Mouse (Mus musculus): ENCODE data around the gene Bin2. TPM values are rescaled to one million over a fixed set of nuclear protein-coding genes. Genes with fewer than 3 reads are reported as not detected.
A peak's percentile ranks its signal among the peaks of the same experiment; 100 is the strongest.
"Not testable (repeated sequence)": the region's sequence is repeated elsewhere in the genome, so short reads cannot be mapped to it uniquely, and the experiment has no call there.

Bin2 gene
- polyA plus RNA-seq, 1 experiment from 2014 or later = 3.2 TPM

- WGBS = under 1% methylated on average over 19 of the region's 19 CpGs
Observed at GRCm38 (mm10) chr15:100616221-100616620, 53.1 kb downstream of the Bin2 start.

DNA sequence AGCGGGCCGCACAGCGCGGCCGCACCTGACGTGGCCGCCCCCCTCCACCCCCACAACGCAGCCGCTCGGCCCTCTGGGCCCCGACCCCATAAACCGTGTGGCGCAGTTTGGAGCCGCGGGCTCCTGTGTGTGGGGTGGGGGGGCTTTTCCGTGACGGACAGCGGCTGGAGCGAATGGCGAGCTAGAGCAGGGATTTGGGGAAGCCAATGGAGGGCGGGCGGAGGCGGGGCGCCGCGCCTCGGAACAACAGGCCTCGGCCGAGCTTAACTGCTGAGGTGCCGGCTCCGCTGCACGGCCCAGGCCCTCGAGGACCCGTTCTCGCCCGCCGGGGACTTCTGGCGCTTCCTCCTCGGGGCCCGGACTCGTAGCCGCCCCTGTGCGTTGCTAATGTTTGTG is 53.5 kb downstream of the Bin2 start:
- Histone ChIP-seq H3K4me1 (peaks cover 23% of the 10 kb centered on the region), H3K4me2 (peak overlapping the region; percentile 85), H3K27me3 (replicated peaks) (no peaks in the 10 kb centered on the region), H3K27ac (replicated peaks) (peak overlapping the region; percentile 98), H3K36me3 (peaks cover 38% of the 10 kb centered on the region), H3K4me3 (peak overlapping the region; percentile 86), H3K9me3 (no peaks in the 10 kb centered on the region), H3K9ac (peak overlapping the region; percentile 92)
- peak; percentile 65 for ATAC-seq (ENCODE audit: extremely low read depth, insufficient number of reproducible peaks, low FRiP score, low TSS enrichment)
- WGBS = under 1% methylated on average over 29 of the region's 43 CpGs

More at GRCm38 (mm10) chr15:100616221-100616620, 53.1 kb downstream of the Bin2 start:
- no peak for ATAC-seq (ENCODE audit: extremely low read depth, insufficient number of reproducible peaks, low FRiP score, low TSS enrichment)
- peak overlapping the region; percentile 86 for H3K4me3 ChIP-seq
- peak overlapping the region; percentile 98 for H3K27ac ChIP-seq (replicated peaks)
- H3K27me3 ChIP-seq (replicated peaks) = no peaks in the 10 kb centered on the region
- H3K4me1 ChIP-seq = peaks cover 23% of the 10 kb centered on the region
- H3K9me3 ChIP-seq = no peaks in the 10 kb centered on the region
- H3K36me3 ChIP-seq = peaks cover 41% of the 10 kb centered on the region
- peak overlapping the region; percentile 92 for H3K9ac ChIP-seq
- peak overlapping the region; percentile 85 for H3K4me2 ChIP-seq

GRCm38 (mm10) chr15:100614996-100615824 is 54.1 kb downstream of the Bin2 start, which contains the start of gene Dazap2:
Dazap2 (plus strand) TSS chr15:100615349.
- peak within 1 kb of the TSS; percentile 86 for H3K4me3 ChIP-seq
- peaks cover 32% of the 10 kb centered on the region for H3K36me3 ChIP-seq
- H3K9me3 ChIP-seq = no peaks in the 10 kb centered on the region
- peak; percentile 85 for ATAC-seq (ENCODE audit: extremely low read depth, insufficient number of reproducible peaks, low FRiP score, low TSS enrichment)
- under 1% methylated on average over 93 of the region's 99 CpGs for WGBS
- H3K9ac ChIP-seq = peak within 1 kb of the TSS; percentile 92
- H3K4me2 ChIP-seq = peak within 1 kb of the TSS; percentile 85
- H3K4me1 ChIP-seq = peaks cover 23% of the 10 kb centered on the region
- H3K27me3 ChIP-seq (replicated peaks) = no peaks in the 10 kb centered on the region
- H3K27ac ChIP-seq (replicated peaks) = peak within 1 kb of the TSS; percentile 98

DNA sequence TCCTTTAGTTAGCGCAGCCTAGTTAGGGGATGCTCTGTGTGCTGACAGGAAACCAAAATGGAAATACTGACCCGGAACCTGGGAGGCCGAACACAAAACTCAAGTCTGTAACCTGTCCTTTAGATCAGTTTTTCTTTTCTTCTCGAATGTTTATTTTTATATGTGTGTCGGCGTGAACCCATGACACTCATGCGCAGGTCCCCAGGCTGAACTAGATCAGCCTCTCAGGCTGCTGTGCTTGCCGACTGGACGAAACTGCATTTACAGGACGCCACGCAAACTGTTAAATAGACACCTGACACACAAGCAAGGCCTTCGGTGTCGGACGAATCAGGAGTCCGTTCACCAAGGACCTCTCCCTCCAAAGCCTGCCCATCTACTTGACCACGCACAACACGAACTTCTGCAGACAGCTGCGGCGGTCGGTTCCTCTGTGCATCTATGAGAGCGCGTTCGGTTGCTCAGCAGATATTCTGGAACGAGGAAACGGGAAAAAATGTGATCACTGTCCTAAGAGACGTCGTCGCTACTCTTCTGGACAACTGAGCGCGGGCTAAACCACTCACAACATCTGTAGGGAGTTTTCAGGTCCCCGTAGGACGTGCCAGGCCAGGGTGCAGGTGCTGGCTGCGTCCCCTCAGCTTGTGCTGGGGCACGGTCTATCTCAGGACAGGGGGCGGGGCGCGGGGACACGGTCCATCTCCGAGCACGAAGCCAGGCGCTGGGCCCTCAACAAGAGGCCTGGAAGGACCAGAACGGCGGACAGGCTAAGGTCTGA is 54.9 kb downstream of the Bin2 start:
- Histone ChIP-seq H3K4me2 (peak overlapping the region; percentile 78), H3K4me3 (peak overlapping the region; percentile 86), H3K27me3 (replicated peaks) (peaks cover 7% of the 10 kb centered on the region; the same call in 1 of the 2 replicates), H3K9ac (peak overlapping the region; percentile 77), H3K4me1 (peaks cover 23% of the 10 kb centered on the region), H3K36me3 (peaks cover 24% of the 10 kb centered on the region), H3K9me3 (no peaks in the 10 kb centered on the region), H3K27ac (replicated peaks) (peak overlapping the region; percentile 98)
- ATAC-seq (ENCODE audit: extremely low read depth, insufficient number of reproducible peaks, low FRiP score, low TSS enrichment) = peak; percentile 24
- 11% methylated on average over 43 of the region's 43 CpGs for WGBS

- Histone ChIP-seq H3K27ac (replicated peaks) (no peak overlapping the region), H3K4me3 (peak overlapping the region; percentile 39), H3K9ac (peak overlapping the region; percentile 60), H3K36me3 (peaks cover 16% of the 10 kb centered on the region), H3K4me2 (peak overlapping the region; percentile 78), H3K4me1 (peaks cover 23% of the 10 kb centered on the region), H3K9me3 (no peaks in the 10 kb centered on the region), H3K27me3 (replicated peaks) (peaks cover 11% of the 10 kb centered on the region; the same call in 1 of the 2 replicates)
- ATAC-seq (ENCODE audit: extremely low read depth, insufficient number of reproducible peaks, low FRiP score, low TSS enrichment) = no peak
- WGBS = 9% methylated on average over 16 of the region's 16 CpGs
Observed at GRCm38 (mm10) chr15:100613584-100613983, 55.8 kb downstream of the Bin2 start.

DNA sequence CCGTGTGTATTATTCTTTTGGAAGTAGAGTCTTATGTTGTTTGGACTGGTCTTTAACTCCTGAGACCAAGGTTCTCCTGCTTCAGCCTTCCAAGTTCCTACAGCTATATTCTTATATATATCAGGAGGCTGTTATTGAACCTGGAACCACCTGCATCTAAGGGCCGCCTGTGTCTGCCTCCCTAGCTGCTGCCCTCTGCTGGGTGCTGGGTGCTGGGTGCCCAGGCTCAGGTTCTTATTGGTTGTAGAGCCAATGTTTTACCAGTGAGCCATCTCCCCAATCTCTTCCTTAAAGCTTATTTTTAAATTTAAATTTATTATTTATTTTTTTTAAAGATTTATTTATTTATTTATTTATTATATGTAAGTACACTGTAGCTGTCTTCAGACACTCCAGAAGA is 56.9 kb downstream of the Bin2 start:
- H3K4me3 ChIP-seq = no peak overlapping the region
- no peak overlapping the region for H3K27ac ChIP-seq (replicated peaks)
- H3K9ac ChIP-seq = no peak overlapping the region
- H3K4me2 ChIP-seq = no peak overlapping the region
- no peaks in the 10 kb centered on the region for H3K9me3 ChIP-seq
- no peak for ATAC-seq (ENCODE audit: extremely low read depth, insufficient number of reproducible peaks, low FRiP score, low TSS enrichment)
- H3K4me1 ChIP-seq = peaks cover 23% of the 10 kb centered on the region
- WGBS = 67% methylated on average over 2 of the region's 2 CpGs
- H3K27me3 ChIP-seq (replicated peaks) = peaks cover 14% of the 10 kb centered on the region; the same call in 1 of the 2 replicates
- H3K36me3 ChIP-seq = peaks cover 4% of the 10 kb centered on the region

DNA sequence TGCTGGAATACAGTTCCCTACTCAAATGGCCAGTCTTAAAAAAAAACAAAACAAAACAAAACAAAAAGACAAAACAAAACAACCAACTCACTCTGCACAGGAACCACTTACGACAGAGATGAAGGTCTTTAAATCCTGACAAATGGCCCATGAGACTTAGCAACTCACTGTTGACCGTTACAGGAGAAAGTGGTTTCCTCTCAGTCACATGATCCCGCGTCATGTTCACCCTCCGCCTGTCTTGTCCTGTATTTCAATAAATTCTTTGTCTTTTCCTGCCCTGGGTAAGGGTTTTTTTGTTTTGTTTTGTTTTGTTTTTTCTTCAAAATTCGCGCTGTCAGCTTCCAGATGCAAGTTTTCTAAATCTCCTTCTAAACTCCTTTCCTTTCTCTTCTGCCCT is 57.4 kb downstream of the Bin2 start:
- Histone ChIP-seq H3K9me3 (no peaks in the 10 kb centered on the region), H3K27me3 (replicated peaks) (peaks cover 14% of the 10 kb centered on the region; the same call in 1 of the 2 replicates), H3K27ac (replicated peaks) (no peak overlapping the region), H3K36me3 (peaks cover under 1% of the 10 kb centered on the region; the same call in 1 of the 2 replicates), H3K9ac (no peak overlapping the region), H3K4me1 (peaks cover 21% of the 10 kb centered on the region), H3K4me3 (no peak overlapping the region), H3K4me2 (no peak overlapping the region)
- 78% methylated on average over 7 of the region's 7 CpGs for WGBS
- ATAC-seq (ENCODE audit: extremely low read depth, insufficient number of reproducible peaks, low FRiP score, low TSS enrichment) = no peak

- not testable (repeated sequence) for H3K36me3 ChIP-seq; H3K4me2 ChIP-seq; H3K4me3 ChIP-seq; H3K27ac ChIP-seq (replicated peaks); H3K9me3 ChIP-seq; H3K9ac ChIP-seq; ATAC-seq (ENCODE audit: extremely low read depth, insufficient number of reproducible peaks, low FRiP score, low TSS enrichment); H3K4me1 ChIP-seq
- 80% methylated on average over 8 of the region's 8 CpGs for WGBS
- peaks cover 34% of the 10 kb centered on the region for H3K27me3 ChIP-seq (replicated peaks)
Observed at GRCm38 (mm10) chr15:100606677-100607076, 62.7 kb downstream of the Bin2 start.

GRCm38 (mm10) chr15:100601669-100602068 is 67.7 kb downstream of the Bin2 start:
- Histone ChIP-seq H3K4me1 (peaks cover 26% of the 10 kb centered on the region), H3K27ac (replicated peaks) (no peak overlapping the region), H3K9ac (no peak overlapping the region), H3K36me3 (no peaks in the 10 kb centered on the region), H3K27me3 (replicated peaks) (peaks cover 38% of the 10 kb centered on the region), H3K4me3 (no peak overlapping the region), H3K9me3 (no peaks in the 10 kb centered on the region), H3K4me2 (no peak overlapping the region)
- no peak for ATAC-seq (ENCODE audit: extremely low read depth, insufficient number of reproducible peaks, low FRiP score, low TSS enrichment)
- 42% methylated on average over 3 of the region's 3 CpGs for WGBS

- ATAC-seq (ENCODE audit: extremely low read depth, insufficient number of reproducible peaks, low FRiP score, low TSS enrichment) = no peak
- Histone ChIP-seq H3K27me3 (replicated peaks) (peaks cover 36% of the 10 kb centered on the region), H3K9ac (peak overlapping the region; percentile 25; the same call in 1 of the 2 replicates), H3K4me2 (peak overlapping the region; percentile 75), H3K36me3 (no peaks in the 10 kb centered on the region), H3K4me1 (peaks cover 26% of the 10 kb centered on the region), H3K4me3 (peak overlapping the region; percentile 84), H3K9me3 (no peaks in the 10 kb centered on the region), H3K27ac (replicated peaks) (no peak overlapping the region)
- WGBS = 18% methylated on average over 21 of the region's 21 CpGs
Observed at GRCm38 (mm10) chr15:100600696-100601272, 68.6 kb downstream of the Bin2 start.

All from heart, embryonic 13.5 days (tissue).